Mouse (Mus musculus): Measurements from ENCODE around the gene Aaed1. TPM values are rescaled to one million over a fixed set of nuclear protein-coding genes. Genes with fewer than 3 reads are reported as not detected.
A peak's percentile ranks its signal among the peaks of the same experiment; 100 is the strongest.

The Aaed1 gene
- polyA plus RNA-seq, 1 experiment from 2014 or later: 21.6 TPM

DNA sequence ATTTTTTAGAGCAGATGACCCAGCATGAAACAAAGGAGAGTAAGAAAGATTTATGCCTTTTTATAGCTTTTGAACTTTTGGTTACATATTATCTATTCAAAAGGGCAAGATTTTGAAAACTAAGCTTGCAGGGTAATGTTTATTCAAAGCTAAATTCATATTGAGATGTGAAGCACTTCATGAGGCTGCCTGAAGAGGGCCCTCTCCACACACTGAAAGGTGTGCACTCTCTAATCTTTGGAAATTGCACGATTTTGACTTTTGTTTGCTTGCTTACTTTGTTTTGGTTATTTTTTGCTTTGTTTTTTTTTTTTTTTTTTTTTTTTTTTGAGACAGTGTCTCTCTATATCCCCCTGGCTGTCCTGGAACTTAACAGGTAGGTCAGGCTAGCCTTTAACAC lies 62.1 kb downstream of the Aaed1 start:
- Histone ChIP-seq H3K4me2 (replicated peaks; ENCODE audit: low read depth, low read length) (no peak overlapping the region), H3K27ac (ENCODE audit: low read depth, low read length) (no peak overlapping the region), H3K9ac (ENCODE audit: low read depth, low read length) (no peak overlapping the region), H3K4me1 (replicated peaks; ENCODE audit: control insufficient read depth, insufficient read depth, low read length) (0 out of 2 replicates have a peak, but pooled peaks cover 2% of the 10 kb centered on the region), H3K9me3 (ENCODE audit: control insufficient read depth, low read length) (no peaks in the 10 kb centered on the region), H3K4me3 (ENCODE audit: low read depth, low read length) (no peak overlapping the region), H3K27me3 (ENCODE audit: control insufficient read depth, insufficient read depth, low read length) (no peaks in the 10 kb centered on the region), H3K36me3 (ENCODE audit: control insufficient read depth, insufficient read depth, low read length) (no peaks in the 10 kb centered on the region)
- ATAC-seq (ENCODE audit: low FRiP score) (no peak), DNase-seq (ENCODE audit: low spot score) (peak; percentile 17)
- 52% methylated on average over 1 of the region's 1 CpGs for WGBS

DNA sequence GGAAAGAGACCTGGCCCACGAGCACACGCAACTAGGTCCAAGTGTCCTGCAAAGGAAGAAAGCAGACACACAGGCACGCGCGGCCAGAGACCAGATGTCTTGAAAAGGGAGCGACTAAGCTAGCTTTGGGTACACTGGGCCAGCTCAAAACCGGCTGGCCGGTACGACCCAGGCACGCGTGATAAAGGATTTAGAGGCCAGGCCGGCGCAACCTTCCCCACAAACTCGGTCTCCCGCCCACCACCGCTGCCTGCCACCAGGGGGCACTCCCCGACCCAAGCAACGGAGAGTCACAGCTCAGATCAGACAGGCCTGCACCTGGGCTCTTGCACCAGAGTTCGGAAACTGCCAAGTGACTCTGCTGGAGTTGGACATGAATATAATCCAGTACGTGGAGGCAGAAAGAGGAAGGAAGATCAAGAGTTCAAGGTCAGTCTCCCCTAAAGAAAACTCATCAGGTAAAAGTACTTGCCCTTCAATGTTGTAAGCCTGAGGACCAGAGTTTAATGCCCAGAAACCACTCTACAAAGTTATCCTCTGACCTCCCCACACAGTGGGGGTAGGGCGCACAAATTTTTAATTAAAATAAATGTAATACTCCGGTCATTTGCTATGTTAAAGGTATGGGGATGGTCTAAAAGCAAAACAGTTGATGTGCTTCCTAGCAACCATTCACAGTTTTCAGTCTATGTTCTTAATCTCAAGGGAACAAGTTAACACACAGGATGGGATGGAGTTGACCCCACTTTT lies 63.6 kb downstream of the Aaed1 start:
- Histone ChIP-seq H3K4me3 (ENCODE audit: low read depth, low read length) (peak overlapping the region; percentile 43), H3K27ac (ENCODE audit: low read depth, low read length) (no peak overlapping the region), H3K4me1 (replicated peaks; ENCODE audit: control insufficient read depth, insufficient read depth, low read length) (0 out of 2 replicates have a peak, but pooled peaks cover 2% of the 10 kb centered on the region), H3K36me3 (ENCODE audit: control insufficient read depth, insufficient read depth, low read length) (no peaks in the 10 kb centered on the region), H3K9ac (ENCODE audit: low read depth, low read length) (peak overlapping the region; percentile 65), H3K4me2 (replicated peaks; ENCODE audit: low read depth, low read length) (peak overlapping the region; percentile 92), H3K27me3 (ENCODE audit: control insufficient read depth, insufficient read depth, low read length) (no peaks in the 10 kb centered on the region), H3K9me3 (ENCODE audit: control insufficient read depth, low read length) (no peaks in the 10 kb centered on the region)
- DNase-seq (ENCODE audit: low spot score) (peak; percentile 86), ATAC-seq (ENCODE audit: low FRiP score) (peak; percentile 87)
- 8% methylated on average over 22 of the region's 22 CpGs for WGBS

DNA sequence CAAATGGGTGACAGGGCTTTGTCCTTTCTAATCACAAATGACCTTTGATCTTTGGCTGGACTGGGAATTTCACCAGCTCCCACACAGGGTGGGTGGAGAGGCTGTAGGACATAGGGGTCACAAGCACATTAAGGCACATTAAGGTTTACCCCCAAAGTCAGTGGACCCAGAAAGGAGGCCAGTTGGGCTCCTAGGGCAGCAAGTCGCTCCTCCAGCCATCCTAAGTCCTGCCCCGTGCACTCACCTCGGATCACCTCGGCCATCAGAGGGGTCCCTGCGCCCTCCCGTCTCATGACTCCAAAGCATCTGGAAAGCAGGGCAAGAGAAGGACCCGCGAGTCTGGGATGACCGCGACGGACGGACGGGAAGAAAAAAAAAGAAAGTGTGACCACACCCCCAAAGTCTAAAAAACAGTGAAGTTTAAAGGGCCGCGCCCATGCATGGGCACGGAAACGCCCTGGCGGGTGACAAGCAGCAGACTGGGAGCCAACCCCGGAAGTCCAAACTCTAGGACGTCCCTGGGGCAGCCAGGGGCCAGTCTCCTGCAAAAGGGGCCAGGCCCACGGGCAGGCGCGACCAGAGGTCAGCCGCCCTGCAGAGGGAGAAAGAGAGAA lies 64.2 kb downstream of the Aaed1 start:
- ATAC-seq (ENCODE audit: low FRiP score) (peak; percentile 83), DNase-seq (ENCODE audit: low spot score) (no peak)
- Histone ChIP-seq H3K4me2 (replicated peaks; ENCODE audit: low read depth, low read length) (peak overlapping the region; percentile 92), H3K27me3 (ENCODE audit: control insufficient read depth, insufficient read depth, low read length) (no peaks in the 10 kb centered on the region), H3K27ac (ENCODE audit: low read depth, low read length) (no peak overlapping the region), H3K9ac (ENCODE audit: low read depth, low read length) (peak overlapping the region; percentile 65), H3K4me3 (ENCODE audit: low read depth, low read length) (peak overlapping the region; percentile 43), H3K4me1 (replicated peaks; ENCODE audit: control insufficient read depth, insufficient read depth, low read length) (0 out of 2 replicates have a peak, but pooled peaks cover 2% of the 10 kb centered on the region), H3K9me3 (ENCODE audit: control insufficient read depth, low read length) (no peaks in the 10 kb centered on the region), H3K36me3 (ENCODE audit: control insufficient read depth, insufficient read depth, low read length) (no peaks in the 10 kb centered on the region)
- WGBS: 1% methylated on average over 24 of the region's 24 CpGs

DNA sequence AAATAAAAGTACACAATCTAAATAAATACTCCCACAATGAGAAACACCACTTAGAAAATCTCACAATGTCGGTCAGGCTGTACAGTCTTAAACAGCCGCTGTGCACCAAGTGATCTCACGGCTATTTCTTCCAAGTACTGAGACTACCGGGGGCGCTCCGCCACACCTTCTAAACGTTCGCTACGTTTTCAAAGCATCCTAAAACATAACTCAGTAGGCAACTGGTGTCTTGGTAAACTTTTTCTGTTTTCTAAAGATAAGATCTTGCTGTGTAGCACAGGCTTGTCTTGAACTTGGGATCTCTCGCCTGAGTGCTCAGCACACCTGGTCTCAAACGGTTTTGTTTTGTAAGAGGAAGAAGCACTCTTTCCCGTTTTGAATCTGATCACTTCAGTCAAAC lies 66.4 kb downstream of the Aaed1 start:
- H3K27me3 ChIP-seq (ENCODE audit: control insufficient read depth, insufficient read depth, low read length): no peaks in the 10 kb centered on the region
- no peaks in the 10 kb centered on the region for H3K9me3 ChIP-seq (ENCODE audit: control insufficient read depth, low read length)
- H3K27ac ChIP-seq (ENCODE audit: low read depth, low read length): no peak overlapping the region
- no peaks in the 10 kb centered on the region for H3K36me3 ChIP-seq (ENCODE audit: control insufficient read depth, insufficient read depth, low read length)
- 89% methylated on average over 12 of the region's 12 CpGs for WGBS
- H3K4me3 ChIP-seq (ENCODE audit: low read depth, low read length): no peak overlapping the region
- ATAC-seq (ENCODE audit: low FRiP score): no peak
- no peak for DNase-seq (ENCODE audit: low spot score)
- 0 out of 2 replicates have a peak, but pooled peaks cover 2% of the 10 kb centered on the region for H3K4me1 ChIP-seq (replicated peaks; ENCODE audit: control insufficient read depth, insufficient read depth, low read length)
- no peak overlapping the region for H3K4me2 ChIP-seq (replicated peaks; ENCODE audit: low read depth, low read length)
- no peak overlapping the region for H3K9ac ChIP-seq (ENCODE audit: low read depth, low read length)

DNA sequence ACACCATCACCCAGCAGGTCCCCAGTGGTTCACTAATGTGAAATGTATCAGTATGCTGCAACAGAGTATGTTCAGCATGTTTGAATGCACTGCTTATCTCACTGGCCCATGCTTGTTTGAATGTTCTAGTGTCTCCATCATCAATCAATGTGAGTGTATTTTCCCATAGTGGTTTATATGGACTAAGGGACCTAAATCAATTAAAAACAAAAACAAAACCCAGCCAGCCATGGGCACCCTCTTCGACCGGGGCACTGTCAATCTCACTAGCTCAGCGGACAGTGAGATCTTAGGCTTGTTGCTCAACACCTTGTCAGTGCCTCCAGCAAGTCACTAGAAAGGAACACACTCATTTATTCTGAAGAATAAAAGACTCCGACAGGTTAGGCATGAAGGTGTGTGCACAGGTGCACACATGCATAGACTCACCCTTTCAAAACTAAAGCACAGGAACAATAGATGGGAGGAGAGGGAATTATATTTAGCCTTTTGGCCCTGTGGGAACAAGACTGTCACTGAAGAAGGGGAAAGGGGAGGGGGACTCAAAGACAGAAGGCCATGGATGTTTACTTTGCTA lies 67.7 kb downstream of the Aaed1 start:
- ATAC-seq (ENCODE audit: low FRiP score): no peak
- H3K4me3 ChIP-seq (ENCODE audit: low read depth, low read length): no peak overlapping the region
- H3K27ac ChIP-seq (ENCODE audit: low read depth, low read length): no peak overlapping the region
- H3K4me1 ChIP-seq (replicated peaks; ENCODE audit: control insufficient read depth, insufficient read depth, low read length): 0 out of 2 replicates have a peak, but pooled peaks cover 2% of the 10 kb centered on the region
- no peaks in the 10 kb centered on the region for H3K36me3 ChIP-seq (ENCODE audit: control insufficient read depth, insufficient read depth, low read length)
- no peak overlapping the region for H3K4me2 ChIP-seq (replicated peaks; ENCODE audit: low read depth, low read length)
- no peaks in the 10 kb centered on the region for H3K27me3 ChIP-seq (ENCODE audit: control insufficient read depth, insufficient read depth, low read length)
- no peak overlapping the region for H3K9ac ChIP-seq (ENCODE audit: low read depth, low read length)
- 89% methylated on average over 4 of the region's 4 CpGs for WGBS
- H3K9me3 ChIP-seq (ENCODE audit: control insufficient read depth, low read length): no peaks in the 10 kb centered on the region
- DNase-seq (ENCODE audit: low spot score): no peak

DNA sequence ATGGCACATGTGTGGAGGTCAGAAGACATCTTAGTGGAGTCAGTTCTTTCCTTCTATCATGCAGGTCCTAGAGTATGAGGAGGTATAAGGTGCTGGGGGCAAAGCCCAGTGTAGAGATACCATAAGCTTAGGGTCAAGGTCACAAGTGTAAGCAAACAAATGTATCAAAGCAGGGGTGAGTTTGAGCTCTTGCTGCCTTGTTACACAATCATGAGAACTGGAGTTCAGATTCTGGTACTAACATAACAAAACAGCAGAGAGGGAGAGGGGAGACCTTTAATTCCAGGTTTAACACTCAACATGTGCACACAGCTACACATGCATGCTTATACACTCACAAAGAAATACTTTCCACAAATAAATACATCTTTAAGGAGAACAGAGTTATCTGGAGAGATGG lies 69.8 kb downstream of the Aaed1 start:
- no peak overlapping the region for H3K4me3 ChIP-seq (ENCODE audit: low read depth, low read length)
- no peak for ATAC-seq (ENCODE audit: low FRiP score)
- no peak overlapping the region for H3K4me2 ChIP-seq (replicated peaks; ENCODE audit: low read depth, low read length)
- no peaks in the 10 kb centered on the region for H3K9me3 ChIP-seq (ENCODE audit: control insufficient read depth, low read length)
- no peak overlapping the region for H3K9ac ChIP-seq (ENCODE audit: low read depth, low read length)
- H3K27ac ChIP-seq (ENCODE audit: low read depth, low read length): no peak overlapping the region
- no peaks in the 10 kb centered on the region for H3K27me3 ChIP-seq (ENCODE audit: control insufficient read depth, insufficient read depth, low read length)
- DNase-seq (ENCODE audit: low spot score): no peak
- no peaks in the 10 kb centered on the region for H3K4me1 ChIP-seq (replicated peaks; ENCODE audit: control insufficient read depth, insufficient read depth, low read length)
- no peaks in the 10 kb centered on the region for H3K36me3 ChIP-seq (ENCODE audit: control insufficient read depth, insufficient read depth, low read length)

DNA sequence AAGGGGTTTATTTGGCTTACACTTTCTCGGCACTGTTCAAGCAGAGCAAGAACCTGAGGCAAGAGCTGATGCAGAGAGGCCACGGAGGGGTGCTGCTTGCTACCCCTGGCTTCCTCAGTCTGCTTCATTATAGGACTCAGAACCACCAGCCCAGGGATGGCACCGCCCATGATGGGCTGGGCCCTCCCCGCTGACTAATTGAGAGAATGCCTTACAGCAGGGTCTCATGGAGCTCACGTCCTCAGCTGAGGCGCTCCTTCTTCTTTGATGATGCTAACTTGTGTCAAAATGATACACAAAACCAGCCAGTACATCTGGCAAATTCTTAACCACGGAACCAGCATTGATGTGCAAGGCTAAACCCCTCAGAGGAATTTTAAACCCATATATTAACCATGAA lies 71.9 kb downstream of the Aaed1 start:
- H3K4me3 ChIP-seq (ENCODE audit: low read depth, low read length): no peak overlapping the region
- H3K4me2 ChIP-seq (replicated peaks; ENCODE audit: low read depth, low read length): no peak overlapping the region
- no peaks in the 10 kb centered on the region for H3K27me3 ChIP-seq (ENCODE audit: control insufficient read depth, insufficient read depth, low read length)
- DNase-seq (ENCODE audit: low spot score): no peak
- H3K27ac ChIP-seq (ENCODE audit: low read depth, low read length): no peak overlapping the region
- WGBS: 77% methylated on average over 7 of the region's 7 CpGs
- no peaks in the 10 kb centered on the region for H3K4me1 ChIP-seq (replicated peaks; ENCODE audit: control insufficient read depth, insufficient read depth, low read length)
- no peaks in the 10 kb centered on the region for H3K36me3 ChIP-seq (ENCODE audit: control insufficient read depth, insufficient read depth, low read length)
- H3K9me3 ChIP-seq (ENCODE audit: control insufficient read depth, low read length): no peaks in the 10 kb centered on the region
- ATAC-seq (ENCODE audit: low FRiP score): no peak
- no peak overlapping the region for H3K9ac ChIP-seq (ENCODE audit: low read depth, low read length)

DNA sequence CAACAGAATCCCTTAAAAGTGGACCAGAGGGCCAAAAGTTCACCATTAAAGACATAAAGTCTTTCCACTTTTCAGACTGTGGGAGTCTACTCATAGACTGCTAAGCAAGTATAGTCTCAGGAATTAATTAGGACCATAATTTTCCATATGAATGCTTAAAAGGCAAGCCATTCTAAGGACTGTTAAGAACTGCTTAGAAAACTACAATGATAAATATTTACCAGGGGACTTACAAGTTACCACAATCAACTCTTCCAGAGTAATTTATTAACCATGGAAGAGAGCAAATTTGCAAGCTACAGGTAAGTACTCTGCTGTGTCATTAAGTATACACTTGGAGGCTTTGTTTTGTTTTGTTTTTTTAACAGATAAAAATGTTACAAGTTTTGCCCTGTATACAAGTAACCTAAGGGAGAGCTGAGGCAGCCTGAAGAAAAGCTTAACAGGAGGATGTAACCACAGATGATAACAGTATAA lies 74.8 kb downstream of the Aaed1 start:
- ATAC-seq (ENCODE audit: low FRiP score) (no peak), DNase-seq (ENCODE audit: low spot score) (no peak)
- Histone ChIP-seq H3K27ac (ENCODE audit: low read depth, low read length) (no peak overlapping the region), H3K9ac (ENCODE audit: low read depth, low read length) (no peak overlapping the region), H3K4me3 (ENCODE audit: low read depth, low read length) (no peak overlapping the region), H3K4me1 (replicated peaks; ENCODE audit: control insufficient read depth, insufficient read depth, low read length) (no peaks in the 10 kb centered on the region), H3K9me3 (ENCODE audit: control insufficient read depth, low read length) (no peaks in the 10 kb centered on the region), H3K4me2 (replicated peaks; ENCODE audit: low read depth, low read length) (no peak overlapping the region), H3K36me3 (ENCODE audit: control insufficient read depth, insufficient read depth, low read length) (no peaks in the 10 kb centered on the region), H3K27me3 (ENCODE audit: control insufficient read depth, insufficient read depth, low read length) (no peaks in the 10 kb centered on the region)

Data from hindbrain, embryonic 11.5 days (tissue).